Mouse (Mus musculus) c-Kit-negative CD71-positive TER-119-positive erythroid progenitor cells, embryonic 14.5 days (primary cell): Measurements from ENCODE around the gene Dstyk.
"Not testable (repeated sequence)": the region's sequence is repeated elsewhere in the genome, so short reads cannot be mapped to it uniquely, and the experiment has no call there.

Experiments
- DNase-seq: peaks from one replicate; pipeline ENCODE4 v3.0.0-alpha.2; 2013; ENCODE audit warnings: low read depth, low spot score

Gene Dstyk

DNA sequence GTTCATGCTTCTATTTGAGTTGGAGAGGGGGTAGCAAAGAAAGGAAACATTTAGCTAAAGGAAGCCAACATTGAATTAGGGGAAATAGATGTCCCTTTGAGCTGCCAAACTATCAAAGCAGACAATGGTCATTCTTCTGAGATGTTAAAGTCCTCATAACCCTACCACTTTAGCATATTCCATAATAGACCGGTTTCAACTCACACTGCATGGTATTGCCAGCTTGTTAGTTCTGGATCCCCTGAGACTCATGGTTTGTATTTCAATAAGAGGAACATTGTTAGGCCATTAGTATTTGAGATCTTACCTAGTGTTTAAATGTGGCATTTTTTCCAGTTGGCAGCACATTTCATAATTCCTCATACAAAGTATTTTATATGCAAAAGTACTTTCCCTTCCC, 19.6 kb downstream of the Dstyk start:
- no peak for DNase-seq

DNA sequence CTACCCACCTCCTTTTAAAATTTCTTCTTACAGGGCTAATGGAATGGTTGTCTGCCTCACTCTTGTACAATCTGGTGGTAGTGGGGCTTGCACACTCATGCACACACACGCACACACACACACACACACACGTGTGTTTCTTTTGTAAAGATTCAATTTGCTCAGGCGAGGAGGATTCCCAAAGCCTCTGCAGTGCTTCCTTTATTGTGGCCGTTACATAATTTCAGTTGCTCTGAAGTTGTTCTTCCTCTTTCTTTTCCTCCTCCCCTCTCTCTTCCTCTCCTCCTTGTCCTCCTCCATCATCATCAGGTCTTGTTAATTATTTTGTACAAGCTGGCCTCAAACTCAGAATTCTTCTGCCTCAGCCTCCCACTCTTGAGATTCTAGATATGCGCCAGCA, 20.0 kb downstream of the Dstyk start:
- no peak for DNase-seq

GRCm38 (mm10) chr1:132440896-132441435, 23.6 kb downstream of the Dstyk start:
- no peak for DNase-seq

- DNase-seq = no peak
These were observed 32.4 kb downstream of the Dstyk start for GRCm38 (mm10) chr1:132449742-132450141.

DNA sequence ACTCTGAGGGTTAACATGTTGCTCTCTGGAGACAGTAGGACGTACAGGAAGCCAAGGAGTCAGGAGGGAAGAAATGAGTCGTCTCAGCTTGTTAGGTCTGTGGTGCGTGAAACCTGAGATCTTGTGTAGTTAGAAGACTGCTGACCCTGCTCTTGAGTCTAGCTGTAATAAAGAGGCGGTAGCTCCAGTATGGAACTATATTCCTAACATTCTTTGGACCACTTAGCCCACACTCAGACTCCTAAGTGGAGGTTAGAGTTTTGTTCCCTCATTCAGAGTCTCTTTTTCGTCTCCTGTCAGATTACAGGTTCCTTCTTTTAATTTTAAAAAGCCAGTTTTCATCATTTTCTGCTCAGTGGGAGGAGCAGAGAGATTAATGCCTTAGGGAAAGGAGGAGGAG, 47.3 kb downstream of the Dstyk start:
- no peak for DNase-seq

GRCm38 (mm10) chr1:132468926-132469325, 51.6 kb downstream of the Dstyk start:
- DNase-seq = no peak

DNA sequence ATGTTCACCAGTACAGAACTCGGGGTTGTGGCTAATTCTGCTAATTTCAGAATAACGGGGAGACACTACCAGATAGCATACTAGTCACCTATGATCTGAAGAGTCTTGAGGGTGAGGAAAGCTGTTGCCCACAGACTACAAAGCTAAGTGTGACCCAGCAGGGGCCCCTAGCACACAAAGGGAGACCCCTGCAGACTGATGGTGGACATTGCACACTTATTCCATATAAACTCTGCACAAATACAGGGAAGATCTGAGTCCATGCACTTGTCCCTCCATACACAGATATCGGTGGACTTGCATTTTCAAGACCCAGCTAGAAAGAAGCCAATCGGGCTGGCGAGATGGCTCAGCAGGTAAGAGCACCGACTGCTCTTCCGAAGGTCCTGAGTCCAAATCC, 52.2 kb downstream of the Dstyk start:
- no peak for DNase-seq

- DNase-seq = not testable (repeated sequence)
These were observed 52.7 kb downstream of the Dstyk start for GRCm38 (mm10) chr1:132470031-132470430.

DNA sequence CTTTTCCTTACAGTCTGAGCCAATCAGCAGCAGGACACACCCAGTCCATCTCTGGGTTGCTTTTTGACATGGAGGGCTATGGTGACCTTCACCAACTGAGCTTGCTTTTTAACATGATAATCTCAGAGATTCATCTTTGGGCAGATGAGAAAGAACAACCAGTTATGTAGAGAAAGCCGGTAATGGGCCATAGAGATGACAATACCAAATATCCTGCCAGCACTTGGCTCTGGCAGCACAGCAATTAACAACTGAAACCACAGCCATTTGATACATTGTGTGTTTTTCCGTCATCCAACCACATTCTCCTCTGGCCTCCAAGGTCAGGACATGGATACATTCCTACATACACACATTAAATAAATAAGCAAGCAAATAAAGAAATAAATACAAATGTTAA, 53.7 kb downstream of the Dstyk start:
- no peak for DNase-seq

- DNase-seq = no peak
These were observed 54.1 kb downstream of the Dstyk start for GRCm38 (mm10) chr1:132471499-132471898.

GRCm38 (mm10) chr1:132472537-132472936, 55.2 kb downstream of the Dstyk start:
- DNase-seq = no peak

DNA sequence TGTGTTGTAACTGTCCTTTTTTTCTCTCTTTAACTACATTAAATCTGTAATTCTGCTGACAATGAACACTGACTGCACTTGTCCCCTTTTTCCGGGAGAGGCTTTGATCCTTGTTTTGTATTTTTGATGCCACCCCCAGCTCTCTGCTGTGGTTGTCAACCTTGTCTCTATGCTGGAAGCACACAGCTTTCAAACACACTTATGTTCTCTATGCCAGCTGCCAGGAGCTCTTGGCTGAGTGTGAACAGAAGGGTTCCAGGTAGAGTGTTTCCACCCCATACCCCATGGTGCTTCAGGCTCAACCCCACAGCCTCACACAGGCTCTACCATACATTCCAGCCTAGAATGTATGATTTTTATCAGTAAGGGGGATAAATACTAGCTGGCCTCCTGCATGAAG, 57.1 kb downstream of the Dstyk start:
- DNase-seq = no peak

DNA sequence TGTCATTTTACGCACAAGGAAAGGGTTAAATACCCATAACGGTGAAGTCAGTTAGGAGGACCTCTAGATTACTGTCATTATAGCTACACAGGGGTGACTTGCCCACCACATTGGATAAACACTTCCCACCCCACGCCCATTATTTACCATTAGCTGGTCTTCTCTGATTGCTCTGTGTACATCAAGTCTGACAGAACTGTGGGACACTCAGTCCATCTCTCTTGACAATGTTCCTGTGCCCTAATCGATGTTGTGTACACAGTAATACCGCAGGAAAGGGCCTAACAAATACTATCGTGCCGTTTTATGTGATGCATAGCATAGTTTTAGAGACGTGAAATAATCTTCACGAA, 59.2 kb downstream of the Dstyk start:
- DNase-seq = no peak

GRCm38 (mm10) chr1:132476928-132477691, 59.8 kb downstream of the Dstyk start, which contains the start of gene Rbbp5:
Gene Rbbp5, plus strand, starts transcription at chr1:132477365.
- peak; percentile 82 for DNase-seq

DNA sequence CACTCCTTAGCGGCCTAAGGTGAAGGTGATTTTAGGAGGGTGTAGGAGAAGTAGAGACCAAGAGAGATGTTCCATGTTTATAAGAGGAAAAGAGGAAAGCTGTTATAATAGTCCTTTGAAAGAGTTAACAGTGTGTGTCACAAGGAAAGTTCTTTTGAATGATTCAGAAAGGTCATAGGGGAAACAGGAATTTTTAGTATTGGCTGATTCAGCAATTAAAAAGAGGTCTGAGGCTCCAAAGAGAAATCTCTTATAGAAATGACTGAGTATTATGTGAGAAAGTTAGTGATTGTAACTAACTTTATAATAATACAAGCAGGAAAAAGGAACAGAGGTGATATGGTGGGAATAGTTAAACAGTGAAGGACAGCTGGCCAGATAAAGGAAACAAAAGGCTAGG, 62.1 kb downstream of the Dstyk start:
- no peak for DNase-seq

- DNase-seq = no peak
These were observed 64.3 kb downstream of the Dstyk start for GRCm38 (mm10) chr1:132481619-132482018.

DNA sequence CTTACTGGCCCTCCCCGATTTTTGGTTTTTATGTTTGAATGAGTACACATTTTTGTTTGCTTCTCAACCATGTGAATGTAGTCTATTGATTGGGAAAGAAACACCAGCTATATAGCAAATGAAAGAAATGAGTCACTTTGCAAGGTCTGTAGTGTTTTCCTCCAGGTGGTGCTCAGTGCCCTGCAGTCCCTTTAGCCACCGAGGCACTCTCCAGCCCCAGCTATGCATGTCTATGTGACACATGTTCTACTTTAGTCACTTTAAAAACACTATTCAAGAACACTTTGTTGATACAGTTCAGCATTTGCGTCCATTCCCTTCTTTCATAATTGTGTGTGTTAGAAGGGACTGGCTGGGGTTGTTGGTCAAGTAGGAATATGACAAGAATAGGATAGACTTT, 65.9 kb downstream of the Dstyk start:
- DNase-seq = no peak

DNA sequence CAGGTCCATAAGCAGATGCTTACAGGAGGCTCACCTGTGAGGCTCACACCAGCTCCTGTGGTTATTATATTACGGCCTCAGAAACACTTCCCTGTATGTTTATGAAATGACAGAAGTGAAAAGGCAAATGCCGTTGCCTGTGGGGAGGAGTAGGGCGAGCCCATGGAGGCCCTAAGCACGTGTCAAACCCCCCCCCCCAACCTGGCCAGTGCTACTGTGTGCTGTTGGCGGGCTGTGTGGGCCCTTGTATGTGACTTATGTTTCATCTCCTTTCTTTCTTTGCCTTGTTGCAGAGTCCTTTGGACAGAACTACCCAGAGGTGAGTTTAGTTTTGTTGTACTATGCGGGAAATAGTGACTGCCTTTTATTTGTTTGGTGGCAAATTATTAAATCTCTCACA, 66.4 kb downstream of the Dstyk start:
- no peak for DNase-seq

GRCm38 (mm10) chr1:132500535-132500934, 83.2 kb downstream of the Dstyk start:
- no peak for DNase-seq

- DNase-seq = no peak
These were observed 87.8 kb downstream of the Dstyk start for GRCm38 (mm10) chr1:132505155-132505554.

- DNase-seq = no peak
These were observed 88.7 kb downstream of the Dstyk start, which contains the start of gene Tmem81 for GRCm38 (mm10) chr1:132506058-132506457. Gene Tmem81, plus strand, starts transcription at chr1:132506230.

DNA sequence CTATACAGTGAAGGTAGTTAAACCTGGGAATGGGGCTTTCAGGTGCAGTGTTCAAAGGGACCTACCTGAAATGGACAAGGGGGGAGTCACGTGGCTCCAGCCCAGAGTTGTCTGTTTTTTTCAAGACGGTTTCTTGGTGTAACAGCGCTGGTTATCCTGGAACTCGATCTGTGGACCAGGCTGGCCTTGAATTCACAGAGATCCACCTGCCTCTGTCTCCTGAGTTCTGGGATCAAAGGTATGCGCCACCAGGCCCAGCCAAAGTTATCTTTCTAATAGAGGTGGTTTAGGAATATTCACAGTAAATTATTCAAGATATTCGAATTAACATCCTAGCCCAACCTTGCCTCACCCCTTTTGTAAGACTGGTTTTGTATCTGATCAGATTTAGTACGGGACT, 89.3 kb downstream of the Dstyk start:
- no peak for DNase-seq

- no peak for DNase-seq
These were observed 92.4 kb downstream of the Dstyk start for GRCm38 (mm10) chr1:132509771-132510170.

- DNase-seq = no peak
These were observed 94.2 kb downstream of the Dstyk start for GRCm38 (mm10) chr1:132511521-132511920.
